Mouse (Mus musculus) cerebellum, adult 2 months (tissue): ENCODE measurements at regions not wholly inside any gene's neighbourhood (a gene's known extent, or its start where the extent isn't known, plus 50 kb on each side); places are given as distances from the start of the nearest gene placed in this dataset.

Experiments
- DNase-seq, 2 experiments: peaks; one replicate each; pipeline ENCODE4 v3.0.0; 2021
- H3K27ac ChIP-seq: fragments of 200-500 bp; 2 replicates; pipeline ENCODE4 v1.5.1; 2012; ENCODE audit warnings: low read length, control low read depth, inconsistent platforms; ENCODE audit not compliant: insufficient read depth
- H3K27me3 ChIP-seq: fragments of 200-500 bp; 2 replicates; pipeline ENCODE4 v1.6.1; 2012; ENCODE audit warnings: inconsistent platforms, mild to moderate bottlenecking, low read length, moderate library complexity; ENCODE audit not compliant: control insufficient read depth, insufficient read depth
- H3K4me1 ChIP-seq: fragments of 200-500 bp; 2 replicates; pipeline ENCODE4 v1.6.1; 2011; ENCODE audit warnings: low read length; ENCODE audit not compliant: control insufficient read depth, insufficient read depth
- H3K4me3 ChIP-seq: fragments of 200-500 bp; replicated peaks from 2 replicates; pipeline ENCODE3; 2011; ENCODE audit warnings: mild to moderate bottlenecking, low read depth, low read length, control low read depth; ENCODE audit not compliant: insufficient read depth
- CTCF ChIP-seq: fragments of 200-500 bp; IDR thresholded peaks from 2 replicates; pipeline ENCODE4 v1.5.1; 2011; ENCODE audit warnings: low read depth, mild to moderate bottlenecking, control low read depth, low read length, moderate library complexity, borderline replicate concordance; ENCODE audit not compliant: insufficient read depth
- POLR2A ChIP-seq: fragments of 200-500 bp; IDR thresholded peaks from 2 replicates; pipeline ENCODE4 v1.6.1; 2011; ENCODE audit warnings: low read length, control low read depth, borderline replicate concordance; ENCODE audit not compliant: insufficient read depth
- WGBS: fragments of 180-500 bp; shearing (Covaris S2); methylation state at CpG from one replicate; pipeline ENCODE4 v1.1.7; 2018; 5-methylcytosine and 5-hydroxymethylcytosine counted together

- WGBS, result 75% methylated on average over 5 of the region's 5 CpGs
- H3K4me3 ChIP-seq, result no peak overlapping the region
- TF ChIP-seq CTCF (no peak), POLR2A (no peak)
- no peaks in the 10 kb centered on the region for H3K4me1 ChIP-seq
- DNase-seq, result no peak
- no peak overlapping the region for H3K27ac ChIP-seq
- H3K27me3 ChIP-seq, result no peaks in the 10 kb centered on the region
Observed at GRCm38 (mm10) chr4:12743714-12744327, 572.0 kb upstream of the Fam92a start.

- H3K4me3 ChIP-seq, result no peak overlapping the region
- no peaks in the 10 kb centered on the region for H3K27me3 ChIP-seq
- H3K27ac ChIP-seq, result no peak overlapping the region
- no peak for DNase-seq
- TF ChIP-seq CTCF (no peak), POLR2A (no peak)
- WGBS, result 21% methylated on average over 3 of the region's 3 CpGs
- H3K4me1 ChIP-seq, result peaks cover 3% of the 10 kb centered on the region; the same call in 1 of the 2 replicates
Observed at GRCm38 (mm10) chr4:12736411-12736810, 564.6 kb upstream of the Fam92a start.

DNA sequence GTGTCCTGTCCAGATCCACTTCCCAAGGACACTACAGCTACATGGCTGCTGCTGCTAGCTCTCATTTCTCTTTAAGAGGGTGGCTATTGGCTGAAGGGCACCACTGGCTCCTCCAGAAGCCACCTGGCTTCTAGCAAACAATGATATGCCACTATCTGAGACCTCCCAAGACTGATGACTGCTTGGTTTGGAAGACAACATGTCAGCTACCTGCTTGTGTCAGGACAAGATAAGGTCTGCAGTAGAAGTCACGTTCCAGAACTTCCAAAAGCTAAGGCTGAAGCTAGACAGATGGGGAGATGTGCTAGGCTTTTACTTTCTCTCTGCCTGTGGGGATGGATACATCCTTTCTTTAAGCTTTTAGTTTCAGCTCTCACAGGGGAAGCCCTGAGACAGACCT, 528.4 kb upstream of the Fam92a start:
- no peaks in the 10 kb centered on the region for H3K27me3 ChIP-seq
- H3K27ac ChIP-seq, result no peak overlapping the region
- H3K4me3 ChIP-seq, result no peak overlapping the region
- TF ChIP-seq POLR2A (no peak), CTCF (no peak)
- DNase-seq, result no peak
- WGBS, result 96% methylated on average over 1 of the region's 1 CpGs
- H3K4me1 ChIP-seq, result no peaks in the 10 kb centered on the region

DNA sequence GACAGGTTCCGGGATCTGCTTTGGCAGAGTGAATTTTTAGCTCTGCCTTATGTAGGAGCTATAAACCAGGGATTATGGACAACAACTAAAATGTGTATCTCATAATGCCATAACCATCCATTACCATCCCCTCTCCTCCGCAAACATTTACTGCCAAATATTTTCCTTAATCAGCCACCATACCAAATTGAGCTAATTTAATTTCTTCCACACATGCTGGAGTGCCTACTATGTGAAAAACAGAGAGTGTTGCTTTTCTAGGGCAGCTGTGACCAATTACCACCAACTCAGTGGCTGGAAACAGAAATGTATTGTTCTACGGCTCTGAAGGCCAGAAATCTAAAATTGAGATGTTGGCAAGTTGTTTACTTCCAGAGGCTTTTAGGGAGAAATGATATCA, 506.0 kb upstream of the Fam92a start:
- DNase-seq, result no peak
- no peak overlapping the region for H3K27ac ChIP-seq
- 63% methylated on average over 3 of the region's 3 CpGs for WGBS
- H3K4me1 ChIP-seq, result no peaks in the 10 kb centered on the region
- no peak overlapping the region for H3K4me3 ChIP-seq
- TF ChIP-seq POLR2A (no peak), CTCF (no peak)
- H3K27me3 ChIP-seq, result no peaks in the 10 kb centered on the region

- Histone ChIP-seq H3K27me3 (no peaks in the 10 kb centered on the region), H3K4me3 (no peak overlapping the region), H3K4me1 (no peaks in the 10 kb centered on the region), H3K27ac (no peak overlapping the region)
- no peak for TF ChIP-seq CTCF
- no peak for TF ChIP-seq POLR2A
- no peak for DNase-seq
- 80% methylated on average over 7 of the region's 7 CpGs for WGBS
Observed at GRCm38 (mm10) chr4:12671399-12671798, 499.6 kb upstream of the Fam92a start.

- WGBS, result 58% methylated on average over 2 of the region's 2 CpGs
- Histone ChIP-seq H3K4me3 (no peak overlapping the region), H3K4me1 (no peaks in the 10 kb centered on the region), H3K27me3 (no peaks in the 10 kb centered on the region), H3K27ac (no peak overlapping the region)
- no peak for DNase-seq
- no peak for TF ChIP-seq POLR2A
- no peak for TF ChIP-seq CTCF
Observed at GRCm38 (mm10) chr4:12663176-12663575, 491.4 kb upstream of the Fam92a start.

GRCm38 (mm10) chr4:12662683-12663082, 490.9 kb upstream of the Fam92a start:
- Histone ChIP-seq H3K27ac (no peak overlapping the region), H3K27me3 (no peaks in the 10 kb centered on the region), H3K4me3 (no peak overlapping the region), H3K4me1 (no peaks in the 10 kb centered on the region)
- no peak for TF ChIP-seq CTCF
- no peak for TF ChIP-seq POLR2A
- no peak for DNase-seq
- 81% methylated on average over 1 of the region's 1 CpGs for WGBS

- no peak for DNase-seq
- 85% methylated on average over 1 of the region's 1 CpGs for WGBS
- no peak overlapping the region for H3K27ac ChIP-seq
- TF ChIP-seq CTCF (no peak), POLR2A (no peak)
- H3K27me3 ChIP-seq, result no peaks in the 10 kb centered on the region
- peaks cover 7% of the 10 kb centered on the region; the same call in 1 of the 2 replicates for H3K4me1 ChIP-seq
- H3K4me3 ChIP-seq, result no peak overlapping the region
Observed at GRCm38 (mm10) chr4:12659084-12659483, 487.3 kb upstream of the Fam92a start.

- TF ChIP-seq CTCF, result no peak
- TF ChIP-seq POLR2A, result no peak
- no peak overlapping the region for H3K4me3 ChIP-seq
- no peaks in the 10 kb centered on the region for H3K27me3 ChIP-seq
- no peak overlapping the region for H3K27ac ChIP-seq
- no peak for DNase-seq
- WGBS, result 65% methylated on average over 6 of the region's 6 CpGs
- peaks cover 7% of the 10 kb centered on the region; the same call in 1 of the 2 replicates for H3K4me1 ChIP-seq
Observed at GRCm38 (mm10) chr4:12658594-12658993, 486.8 kb upstream of the Fam92a start.
